Mouse (Mus musculus): ENCODE data around the gene Lemd1.

DNA sequence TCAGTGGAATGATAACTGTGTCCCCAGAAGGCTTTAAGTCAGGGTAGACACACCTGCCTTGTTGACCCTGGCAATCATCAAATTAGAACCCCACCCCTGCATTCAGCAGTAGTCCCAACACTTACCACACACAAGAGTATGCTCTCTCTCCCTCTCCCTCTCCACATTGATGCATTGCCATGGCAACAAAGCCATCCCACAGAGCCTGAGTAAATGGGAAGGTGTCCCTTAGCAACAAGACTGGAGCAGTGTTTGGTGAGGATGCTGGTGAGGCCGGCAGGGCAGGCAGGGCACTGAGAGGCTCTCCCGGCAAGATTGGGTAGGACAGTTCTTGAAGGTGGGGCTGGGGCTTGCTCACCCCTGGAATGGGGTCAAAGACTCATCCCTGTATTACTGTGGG, 47.0 kb upstream of the Lemd1 start:
- TF ChIP-seq CTCF (IDR thresholded peaks at IDR 0.05), result no peak
- TF ChIP-seq POLR2A (IDR thresholded peaks at IDR 0.05; ENCODE audit: insufficient read depth, low read depth, low read length), result no peak
